Mouse (Mus musculus) B cell, adult 67 days (primary cell): ENCODE results near the gene Gm2115. TPM values are rescaled to one million over a fixed set of nuclear protein-coding genes. Genes with fewer than 3 reads are reported as not detected.

Source experiments
- total RNA-seq, 2 experiments: library from RNA; stranded (reverse); gene quantifications; 4 replicates each; pipeline ENCODE4 v1.2.4; 2023

Gm2115 gene
- not detected for total RNA-seq

GRCm38 (mm10) chr7:84528796-84529533 is at the start of gene Gm2115:
Gm2115 (plus strand) TSS chr7:84528954.

DNA sequence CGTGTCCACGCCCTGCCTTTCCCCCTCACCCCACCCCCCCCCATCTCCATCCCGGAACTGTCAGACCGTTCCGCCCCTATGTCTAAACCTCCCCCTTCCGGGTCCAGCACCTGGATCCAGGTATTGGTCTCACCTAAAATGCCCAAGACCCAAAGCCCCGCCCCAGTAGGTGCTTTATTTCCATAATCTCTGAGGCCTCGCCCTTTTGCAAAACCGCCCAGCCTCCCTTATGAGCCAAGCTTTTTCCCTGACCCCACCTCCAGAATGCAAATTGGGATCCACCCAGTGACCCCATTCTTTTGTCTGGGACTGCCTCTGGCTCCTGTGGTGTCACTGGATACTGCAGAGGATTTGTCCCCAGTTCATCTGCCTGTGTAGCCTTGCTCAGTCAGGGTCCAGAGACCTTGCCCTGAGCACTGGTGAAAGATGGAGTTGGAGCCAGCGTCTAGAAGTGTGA is 77.6 kb downstream of the Gm2115 start, which contains the start of gene Fah:
Fah (minus strand) TSS at position 430 of the 457 bp plus-strand sequence.

Other genes with a start within 250 kb of the Gm2115 start
- gene Arnt2, start 118.8 kb upstream of the Gm2115 start, total RNA-seq: not detected
- gene Fah, start 77.8 kb downstream of the Gm2115 start, total RNA-seq: 1 to 10 TPM; 3.0 to 3.3 TPM
- gene Zfand6, start 161.0 kb downstream of the Gm2115 start, total RNA-seq: 100 to 1,000 TPM; 111 to 127 TPM